Mouse (Mus musculus): ENCODE measurements around the gene Col15a1. TPM values are rescaled to one million over a fixed set of nuclear protein-coding genes. Genes with fewer than 3 reads are reported as not detected.
A peak's percentile ranks its signal among the peaks of the same experiment; 100 is the strongest.

Col15a1 gene
- total RNA-seq, 2 experiments from 2014 or later: 27.5 to 80.0 TPM

GRCm38 (mm10) chr4:47351386-47352049, 143.6 kb downstream of the Col15a1 start:
- peak; percentile 40 to 57 for DNase-seq

- DNase-seq: peak; percentile 39 to 56
These were observed 144.2 kb downstream of the Col15a1 start for GRCm38 (mm10) chr4:47352061-47352661.

- DNase-seq: peak; percentile 100
These were observed 144.9 kb downstream of the Col15a1 start, which contains the start of gene Tgfbr1 for GRCm38 (mm10) chr4:47352803-47353388. Gene Tgfbr1, plus strand, starts transcription at chr4:47353222.

GRCm38 (mm10) chr4:47353416-47354111, 145.6 kb downstream of the Col15a1 start:
- peak; percentile 84 to 92 for DNase-seq

- DNase-seq: no peak
These were observed 146.3 kb downstream of the Col15a1 start for GRCm38 (mm10) chr4:47354304-47354703.

GRCm38 (mm10) chr4:47362662-47363061, 154.7 kb downstream of the Col15a1 start:
- no peak for DNase-seq

Other genes with a start within 250 kb of the Col15a1 start
- gene Gabbr2, start 216.3 kb upstream of the Col15a1 start, total RNA-seq (2021): under 1 TPM in 1 of 2 experiments, not detected in 1; 0.20 TPM
- gene Anks6, start 150.7 kb upstream of the Col15a1 start, total RNA-seq (2021): 1 to 10 TPM; 3.5 to 5.2 TPM
- gene Galnt12, start 116.3 kb upstream of the Col15a1 start, total RNA-seq (2021): under 1 TPM; 0.56 to 0.69 TPM
- gene Tgfbr1, start 145.1 kb downstream of the Col15a1 start, total RNA-seq (2021): 10 to 100 TPM; 34.8 to 40.7 TPM

All from adrenal gland, postnatal 36 days (tissue).